Mouse (Mus musculus): Measurements from ENCODE around the gene Mindy4.

GRCm38 (mm10) chr6:55275786-55276185 lies 72.6 kb downstream of the Mindy4 start:
- no peak for TF ChIP-seq CTCF (conservative IDR thresholded peaks at IDR 0.05; ENCODE audit: low read length)
- TF ChIP-seq NANOG (IDR thresholded peaks at IDR 0.05; ENCODE audit: borderline replicate concordance, low read length): no peak
- no peak for TF ChIP-seq POU5F1 (IDR thresholded peaks at IDR 0.05; ENCODE audit: borderline replicate concordance, low read length)
